Mouse (Mus musculus): ENCODE measurements around the gene Pagr1a. TPM values are rescaled to one million over a fixed set of nuclear protein-coding genes. Genes with fewer than 3 reads are reported as not detected.

Pagr1a gene
- polyA plus RNA-seq, 1 experiment: 22.3 TPM

- Histone ChIP-seq H3K27me3 (ENCODE audit: control insufficient read depth, insufficient read depth, insufficient read length) (no peaks in the 10 kb centered on the region), H3K4me3 (ENCODE audit: insufficient read depth, poor library complexity, severe bottlenecking) (no peak overlapping the region), H3K79me3 (ENCODE audit: low read depth) (no peaks in the 10 kb centered on the region), H3K36me3 (ENCODE audit: control insufficient read depth, insufficient read depth) (no peaks in the 10 kb centered on the region), H3K79me2 (ENCODE audit: control insufficient read depth, insufficient read depth) (no peaks in the 10 kb centered on the region), H3ac (ENCODE audit: control insufficient read depth, insufficient read length, low read depth) (no peak overlapping the region)
- TF ChIP-seq MYOD1 (IDR thresholded peaks at IDR 0.05; ENCODE audit: control insufficient read depth, insufficient read length, low read depth): peak; percentile 54
- no peak for TF ChIP-seq FOSL1 (IDR thresholded peaks at IDR 0.05; ENCODE audit: insufficient read depth, low read length, poor library complexity, severe bottlenecking)
Observed at GRCm38 (mm10) chr7:127004122-127004875, 12.9 kb downstream of the Pagr1a start.

- H3K4me3 ChIP-seq (ENCODE audit: insufficient read depth, poor library complexity, severe bottlenecking): no peak overlapping the region
- TF ChIP-seq MYOD1 (IDR thresholded peaks at IDR 0.05; ENCODE audit: control insufficient read depth, insufficient read length, low read depth) (no peak), CTCF (IDR thresholded peaks at IDR 0.05; ENCODE audit: control insufficient read depth, insufficient read depth, insufficient read length) (no peak), MYOG (IDR thresholded peaks at IDR 0.05; ENCODE audit: control insufficient read depth, extremely low read depth, insufficient read length) (no peak), USF1 (IDR thresholded peaks at IDR 0.05; ENCODE audit: low read depth) (no peak), CEBPB (IDR thresholded peaks at IDR 0.05; ENCODE audit: low read depth) (no peak), FOSL1 (IDR thresholded peaks at IDR 0.05; ENCODE audit: insufficient read depth, low read length, poor library complexity, severe bottlenecking) (no peak)
- no peaks in the 10 kb centered on the region for H3K36me3 ChIP-seq (ENCODE audit: control insufficient read depth, insufficient read depth)
- no peaks in the 10 kb centered on the region for H3K27me3 ChIP-seq (ENCODE audit: control insufficient read depth, insufficient read depth, insufficient read length)
- no peak overlapping the region for H3ac ChIP-seq (ENCODE audit: control insufficient read depth, insufficient read length, low read depth)
- H3K79me3 ChIP-seq (ENCODE audit: low read depth): no peaks in the 10 kb centered on the region
- H3K79me2 ChIP-seq (ENCODE audit: control insufficient read depth, insufficient read depth): no peaks in the 10 kb centered on the region
Observed at GRCm38 (mm10) chr7:127003620-127004019, 13.5 kb downstream of the Pagr1a start.

- no peaks in the 10 kb centered on the region for H3K27me3 ChIP-seq (ENCODE audit: control insufficient read depth, insufficient read depth, insufficient read length)
- H3K36me3 ChIP-seq (ENCODE audit: control insufficient read depth, insufficient read depth): peaks cover 3% of the 10 kb centered on the region
- H3ac ChIP-seq (ENCODE audit: control insufficient read depth, insufficient read length, low read depth): no peak overlapping the region
- no peaks in the 10 kb centered on the region for H3K79me3 ChIP-seq (ENCODE audit: low read depth)
- no peaks in the 10 kb centered on the region for H3K79me2 ChIP-seq (ENCODE audit: control insufficient read depth, insufficient read depth)
- no peak overlapping the region for H3K4me3 ChIP-seq (ENCODE audit: insufficient read depth, poor library complexity, severe bottlenecking)
- TF ChIP-seq MYOD1 (IDR thresholded peaks at IDR 0.05; ENCODE audit: control insufficient read depth, insufficient read length, low read depth) (no peak), USF1 (IDR thresholded peaks at IDR 0.05; ENCODE audit: low read depth) (no peak), MYOG (IDR thresholded peaks at IDR 0.05; ENCODE audit: control insufficient read depth, extremely low read depth, insufficient read length) (no peak), CEBPB (IDR thresholded peaks at IDR 0.05; ENCODE audit: low read depth) (no peak), CTCF (IDR thresholded peaks at IDR 0.05; ENCODE audit: control insufficient read depth, insufficient read depth, insufficient read length) (no peak), MAX (IDR thresholded peaks at IDR 0.05) (no peak), FOSL1 (IDR thresholded peaks at IDR 0.05; ENCODE audit: insufficient read depth, low read length, poor library complexity, severe bottlenecking) (no peak)
Observed at GRCm38 (mm10) chr7:126999568-126999967, 17.6 kb downstream of the Pagr1a start.

GRCm38 (mm10) chr7:126996449-126996848 is 20.7 kb downstream of the Pagr1a start:
- Histone ChIP-seq H3K36me3 (ENCODE audit: control insufficient read depth, insufficient read depth) (peaks cover 3% of the 10 kb centered on the region), H3K79me3 (ENCODE audit: low read depth) (no peaks in the 10 kb centered on the region), H3ac (ENCODE audit: control insufficient read depth, insufficient read length, low read depth) (no peak overlapping the region), H3K79me2 (ENCODE audit: control insufficient read depth, insufficient read depth) (no peaks in the 10 kb centered on the region), H3K4me3 (ENCODE audit: insufficient read depth, poor library complexity, severe bottlenecking) (no peak overlapping the region), H3K27me3 (ENCODE audit: control insufficient read depth, insufficient read depth, insufficient read length) (no peaks in the 10 kb centered on the region)
- no peak for TF ChIP-seq FOSL1 (IDR thresholded peaks at IDR 0.05; ENCODE audit: insufficient read depth, low read length, poor library complexity, severe bottlenecking)
- no peak for TF ChIP-seq CEBPB (IDR thresholded peaks at IDR 0.05; ENCODE audit: low read depth)
- no peak for TF ChIP-seq CTCF (IDR thresholded peaks at IDR 0.05; ENCODE audit: control insufficient read depth, insufficient read depth, insufficient read length)
- TF ChIP-seq MYOD1 (IDR thresholded peaks at IDR 0.05; ENCODE audit: control insufficient read depth, insufficient read length, low read depth): no peak
- no peak for TF ChIP-seq MAX (IDR thresholded peaks at IDR 0.05)
- TF ChIP-seq MYOG (IDR thresholded peaks at IDR 0.05; ENCODE audit: control insufficient read depth, extremely low read depth, insufficient read length): no peak
- no peak for TF ChIP-seq USF1 (IDR thresholded peaks at IDR 0.05; ENCODE audit: low read depth)

- Histone ChIP-seq H3K79me3 (ENCODE audit: low read depth) (no peaks in the 10 kb centered on the region), H3ac (ENCODE audit: control insufficient read depth, insufficient read length, low read depth) (no peak overlapping the region), H3K4me3 (ENCODE audit: insufficient read depth, poor library complexity, severe bottlenecking) (no peak overlapping the region), H3K79me2 (ENCODE audit: control insufficient read depth, insufficient read depth) (no peaks in the 10 kb centered on the region), H3K36me3 (ENCODE audit: control insufficient read depth, insufficient read depth) (peaks cover 6% of the 10 kb centered on the region), H3K27me3 (ENCODE audit: control insufficient read depth, insufficient read depth, insufficient read length) (no peaks in the 10 kb centered on the region)
- TF ChIP-seq CTCF (IDR thresholded peaks at IDR 0.05; ENCODE audit: control insufficient read depth, insufficient read depth, insufficient read length): no peak
- TF ChIP-seq USF1 (IDR thresholded peaks at IDR 0.05; ENCODE audit: low read depth): no peak
- TF ChIP-seq MYOG (IDR thresholded peaks at IDR 0.05; ENCODE audit: control insufficient read depth, extremely low read depth, insufficient read length): no peak
- TF ChIP-seq MAX (IDR thresholded peaks at IDR 0.05): no peak
- TF ChIP-seq CEBPB (IDR thresholded peaks at IDR 0.05; ENCODE audit: low read depth): no peak
- no peak for TF ChIP-seq MYOD1 (IDR thresholded peaks at IDR 0.05; ENCODE audit: control insufficient read depth, insufficient read length, low read depth)
- no peak for TF ChIP-seq FOSL1 (IDR thresholded peaks at IDR 0.05; ENCODE audit: insufficient read depth, low read length, poor library complexity, severe bottlenecking)
Observed at GRCm38 (mm10) chr7:126988816-126989215, 28.3 kb downstream of the Pagr1a start.

- H3K79me2 ChIP-seq (ENCODE audit: control insufficient read depth, insufficient read depth): no peaks in the 10 kb centered on the region
- H3K4me3 ChIP-seq (ENCODE audit: insufficient read depth, poor library complexity, severe bottlenecking): no peak overlapping the region
- H3K79me3 ChIP-seq (ENCODE audit: low read depth): no peaks in the 10 kb centered on the region
- peaks cover 6% of the 10 kb centered on the region for H3K36me3 ChIP-seq (ENCODE audit: control insufficient read depth, insufficient read depth)
- no peak overlapping the region for H3ac ChIP-seq (ENCODE audit: control insufficient read depth, insufficient read length, low read depth)
- H3K27me3 ChIP-seq (ENCODE audit: control insufficient read depth, insufficient read depth, insufficient read length): no peaks in the 10 kb centered on the region
- no peak for TF ChIP-seq MYOD1 (IDR thresholded peaks at IDR 0.05; ENCODE audit: control insufficient read depth, insufficient read length, low read depth)
- TF ChIP-seq CTCF (IDR thresholded peaks at IDR 0.05; ENCODE audit: control insufficient read depth, insufficient read depth, insufficient read length): peak; percentile 43
- TF ChIP-seq FOSL1 (IDR thresholded peaks at IDR 0.05; ENCODE audit: insufficient read depth, low read length, poor library complexity, severe bottlenecking): no peak
Observed at GRCm38 (mm10) chr7:126986319-126986718, 30.8 kb downstream of the Pagr1a start.

Measured in C2C12 (cell line).